Mouse (Mus musculus) T-helper 2 cell (primary cell): ENCODE results near the gene Iqgap2.

ENCODE experiments used
- in situ Hi-C: fragments of 300-600 bp; cut with MboI, MseI; formaldehyde crosslinking; loops from one replicate; pipeline ENCODE4 v1.15.1; 2025; ENCODE audit warnings: high pct_unique_total_duplicates

The Iqgap2 gene

GRCm38 (mm10) chr13:95663834-95664233 is 227.9 kb downstream of the Iqgap2 start:
- in situ Hi-C loops: no loop called here

DNA sequence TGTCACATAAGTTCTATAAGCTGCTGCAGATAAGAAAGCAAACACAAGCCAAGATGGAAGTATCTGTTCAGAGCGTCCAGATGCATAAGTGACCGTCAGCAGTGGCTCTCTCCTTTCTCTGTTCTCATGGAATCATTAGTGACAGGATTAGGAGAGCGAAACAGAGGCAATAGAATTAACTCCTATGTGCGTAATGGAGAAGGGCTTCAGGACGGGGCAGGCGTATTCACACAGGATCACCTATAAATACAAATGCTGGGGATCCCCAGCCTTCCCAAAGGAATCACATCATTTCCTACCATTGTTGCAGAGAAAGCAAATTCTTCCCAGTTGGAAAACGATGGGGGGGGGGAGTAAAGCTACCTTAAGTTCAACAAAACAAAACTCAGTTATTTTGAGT is 232.3 kb downstream of the Iqgap2 start:
- in situ Hi-C loops: no loop called here

- in situ Hi-C loops: no loop called here
Measured at GRCm38 (mm10) chr13:95657171-95657570, 234.6 kb downstream of the Iqgap2 start.

- in situ Hi-C loops: no loop called here
Measured at GRCm38 (mm10) chr13:95655284-95655683, 236.4 kb downstream of the Iqgap2 start.

- in situ Hi-C loops: no loop called here
Measured at GRCm38 (mm10) chr13:95653696-95654095, 238.0 kb downstream of the Iqgap2 start.

DNA sequence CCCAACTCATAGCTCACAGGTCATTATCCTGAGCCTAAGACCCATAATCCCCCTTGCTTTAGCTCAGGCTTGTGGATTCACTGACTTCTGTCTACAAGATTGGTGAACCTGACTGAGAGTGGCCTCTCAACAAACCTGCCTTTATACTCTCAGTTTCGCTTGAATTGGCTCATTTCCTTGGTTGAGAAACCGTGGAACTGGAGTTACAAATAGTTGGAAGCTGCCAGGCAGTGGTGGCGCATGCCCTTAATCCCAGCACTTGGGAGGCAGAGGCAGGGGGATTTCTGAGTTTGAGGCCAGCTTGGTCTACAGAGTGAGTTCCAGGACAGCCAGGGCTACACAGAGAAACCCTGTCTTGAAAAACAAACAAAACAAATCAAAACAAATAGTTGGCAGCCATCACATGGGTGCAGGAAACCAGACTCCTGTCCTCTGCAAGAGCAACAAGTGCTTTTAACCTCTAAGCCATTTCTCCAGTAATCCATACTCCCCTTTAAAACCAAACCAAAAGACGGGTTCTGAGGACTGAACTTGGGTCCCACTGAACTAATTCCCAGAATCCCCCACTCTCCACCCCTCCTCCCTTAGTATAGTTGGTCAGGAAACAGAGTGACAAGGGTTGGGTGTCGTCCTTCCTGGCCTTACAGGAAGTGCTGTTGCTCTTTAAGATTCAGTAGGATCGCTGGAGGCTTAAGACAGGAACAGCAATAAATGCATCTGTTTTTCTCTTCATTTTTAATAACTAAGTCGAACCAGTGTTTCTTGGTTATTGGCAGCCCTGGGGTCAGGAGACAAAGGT is 239.7 kb downstream of the Iqgap2 start:
- in situ Hi-C loops: no loop called here

GRCm38 (mm10) chr13:95649941-95650340 is 241.8 kb downstream of the Iqgap2 start:
- in situ Hi-C loops: no loop called here

GRCm38 (mm10) chr13:95647248-95647647 is 244.5 kb downstream of the Iqgap2 start:
- in situ Hi-C loops: no loop called here

GRCm38 (mm10) chr13:95646687-95647111 is 245.0 kb downstream of the Iqgap2 start:
- in situ Hi-C loops: no loop called here

- in situ Hi-C loops: no loop called here
Measured at GRCm38 (mm10) chr13:95643740-95644139, 248.0 kb downstream of the Iqgap2 start.

DNA sequence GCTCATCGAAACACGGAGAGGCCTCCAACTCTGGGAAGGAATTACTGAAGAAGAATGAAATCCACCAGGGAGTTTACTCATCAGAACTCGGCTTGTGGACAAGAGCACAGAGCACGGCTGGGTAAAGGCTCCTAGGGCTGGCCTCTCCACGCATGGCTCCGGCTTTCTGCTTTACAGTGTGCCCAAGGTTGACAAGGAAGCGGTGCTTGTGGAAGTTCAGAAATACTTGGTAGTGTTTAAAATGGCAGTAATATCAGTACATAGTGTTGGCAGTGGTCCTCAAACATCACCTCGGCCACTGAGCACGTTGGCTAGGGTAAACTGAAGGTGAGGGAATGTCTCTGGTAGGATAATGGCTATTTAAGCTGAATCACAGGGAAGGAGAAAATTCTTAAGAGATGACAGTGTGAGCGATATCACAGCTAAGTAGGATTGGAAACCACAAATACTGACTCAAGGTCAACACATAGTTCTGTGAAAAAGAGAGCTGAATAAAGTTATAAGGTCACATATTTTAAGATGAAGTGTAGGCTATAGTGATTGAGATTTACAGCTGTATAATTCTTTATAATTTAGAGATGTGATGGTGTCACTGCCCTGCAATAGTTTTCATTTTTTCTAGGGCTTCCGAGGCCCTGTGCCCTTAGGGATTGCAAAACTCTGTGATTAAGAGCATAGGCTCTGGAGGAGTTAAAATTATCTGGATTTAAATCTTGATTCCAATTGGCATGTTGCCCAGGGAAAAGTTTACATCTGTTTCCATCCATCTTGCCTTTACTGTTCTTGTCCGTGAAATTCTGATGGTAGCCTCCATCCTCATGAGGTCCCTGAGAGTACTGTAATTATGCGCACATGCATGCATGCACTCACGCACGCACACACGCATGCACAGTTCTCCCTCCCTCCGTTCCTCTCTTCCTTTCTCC is 250.4 kb downstream of the Iqgap2 start:
- in situ Hi-C loops: no loop called here

- in situ Hi-C loops: no loop called here
Measured at GRCm38 (mm10) chr13:95640408-95640807, 251.3 kb downstream of the Iqgap2 start.

- in situ Hi-C loops: no loop called here
Measured at GRCm38 (mm10) chr13:95639336-95640116, 252.2 kb downstream of the Iqgap2 start.

DNA sequence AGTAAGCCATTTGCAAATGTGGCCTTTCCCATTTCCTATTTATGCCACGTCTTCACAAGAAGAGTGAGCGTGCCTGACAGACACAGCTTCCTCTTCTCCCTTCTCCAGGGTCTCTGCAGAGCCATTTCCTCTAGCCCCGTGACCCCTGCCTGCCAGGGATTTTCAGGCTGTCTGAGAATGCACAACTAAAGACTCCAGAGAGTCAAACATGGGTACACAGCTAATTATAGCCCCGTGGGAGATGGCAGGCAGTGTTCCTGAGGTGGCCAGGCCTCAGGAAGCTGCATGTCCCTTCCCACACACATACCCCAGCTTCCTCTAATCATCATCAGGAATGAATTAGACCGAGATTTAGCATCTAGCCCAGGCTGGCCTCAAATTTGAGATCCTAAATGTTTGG is 252.8 kb downstream of the Iqgap2 start:
- in situ Hi-C loops: no loop called here

- in situ Hi-C loops: no loop called here
Measured at GRCm38 (mm10) chr13:95637737-95638136, 254.0 kb downstream of the Iqgap2 start.

DNA sequence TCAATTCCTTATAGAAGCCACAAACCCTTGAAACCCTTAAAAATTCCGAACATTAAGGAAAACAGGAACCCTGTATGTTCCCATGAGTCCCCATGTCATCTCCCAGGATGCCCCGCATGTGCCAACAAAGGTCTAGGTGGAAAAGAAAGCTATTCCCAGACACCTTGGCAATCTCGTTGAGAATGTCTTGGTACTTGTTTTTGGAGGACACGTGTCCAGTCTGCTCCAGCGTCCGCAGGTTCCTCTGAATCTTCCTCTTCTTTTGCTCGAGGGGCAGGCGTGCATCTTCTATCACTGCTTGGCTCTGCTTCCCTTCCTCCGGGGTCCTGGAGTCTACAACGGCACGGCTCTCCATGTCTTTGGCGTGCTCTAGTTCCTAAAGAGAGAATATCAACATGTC is 256.4 kb downstream of the Iqgap2 start:
- in situ Hi-C loops: no loop called here

DNA sequence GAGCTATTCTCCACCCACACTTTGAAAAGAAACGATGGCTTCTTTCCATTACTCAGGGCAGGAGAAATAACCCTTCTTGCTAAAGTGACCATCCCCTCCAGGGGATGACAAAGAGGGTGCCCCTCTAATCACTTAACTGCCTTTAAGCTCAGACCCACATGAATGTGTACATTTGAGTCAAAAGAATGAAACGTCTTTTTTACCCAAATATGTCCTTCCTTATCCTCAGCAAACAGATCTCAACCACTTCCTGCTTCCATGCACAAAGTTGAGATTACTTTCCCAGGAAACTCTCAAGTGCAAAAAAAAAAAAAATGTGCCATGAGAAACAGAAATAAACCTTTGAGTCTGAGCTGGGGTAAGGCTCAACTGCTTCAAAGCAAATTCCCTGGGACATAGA is 257.3 kb downstream of the Iqgap2 start:
- in situ Hi-C loops: no loop called here

GRCm38 (mm10) chr13:95633384-95633783 is 258.3 kb downstream of the Iqgap2 start:
- in situ Hi-C loops: no loop called here

DNA sequence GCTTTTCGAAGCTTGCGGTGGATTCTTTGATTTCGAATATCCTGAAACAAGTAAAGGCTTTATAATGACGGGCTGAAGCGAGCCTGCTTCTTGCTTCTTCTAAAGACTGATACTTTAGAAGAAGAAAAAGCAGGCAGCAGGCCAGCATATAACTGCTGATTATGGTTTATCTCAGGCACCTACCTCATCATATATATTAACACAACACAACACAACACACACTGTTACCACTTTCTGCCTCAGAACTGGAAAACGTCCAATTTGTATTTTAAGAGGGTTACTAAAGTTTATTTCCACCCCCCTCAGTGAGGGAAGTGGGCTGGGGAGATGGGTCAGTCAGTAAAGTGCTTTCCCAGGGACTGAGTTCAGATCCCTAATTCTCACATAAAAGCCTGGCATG is 259.6 kb downstream of the Iqgap2 start:
- in situ Hi-C loops: no loop called here

DNA sequence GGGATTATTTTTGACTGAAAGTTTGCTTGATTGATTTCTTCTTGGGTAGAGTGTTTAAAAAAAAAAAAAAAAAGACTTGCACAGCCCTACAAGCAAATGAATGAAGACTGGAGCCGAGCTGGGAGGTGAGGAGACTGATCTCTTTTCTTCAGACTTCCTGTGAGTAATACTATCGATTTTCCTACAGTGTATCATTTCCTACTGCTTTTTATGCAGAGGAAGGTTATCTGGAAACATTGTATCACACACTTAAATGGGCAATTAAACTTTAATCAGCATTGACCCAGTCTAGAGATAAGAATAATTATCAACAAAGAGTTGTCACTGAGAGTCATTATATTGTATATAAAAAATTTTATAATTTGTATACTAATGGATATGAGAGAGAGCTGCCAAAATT is 261.0 kb downstream of the Iqgap2 start:
- in situ Hi-C loops: no loop called here

GRCm38 (mm10) chr13:95629751-95630150 is 262.0 kb downstream of the Iqgap2 start:
- in situ Hi-C loops: no loop called here

GRCm38 (mm10) chr13:95626696-95627095 is 265.0 kb downstream of the Iqgap2 start:
- in situ Hi-C loops: no loop called here
